Mouse (Mus musculus): ENCODE data around the gene Crim1.

The Crim1 gene

DNA sequence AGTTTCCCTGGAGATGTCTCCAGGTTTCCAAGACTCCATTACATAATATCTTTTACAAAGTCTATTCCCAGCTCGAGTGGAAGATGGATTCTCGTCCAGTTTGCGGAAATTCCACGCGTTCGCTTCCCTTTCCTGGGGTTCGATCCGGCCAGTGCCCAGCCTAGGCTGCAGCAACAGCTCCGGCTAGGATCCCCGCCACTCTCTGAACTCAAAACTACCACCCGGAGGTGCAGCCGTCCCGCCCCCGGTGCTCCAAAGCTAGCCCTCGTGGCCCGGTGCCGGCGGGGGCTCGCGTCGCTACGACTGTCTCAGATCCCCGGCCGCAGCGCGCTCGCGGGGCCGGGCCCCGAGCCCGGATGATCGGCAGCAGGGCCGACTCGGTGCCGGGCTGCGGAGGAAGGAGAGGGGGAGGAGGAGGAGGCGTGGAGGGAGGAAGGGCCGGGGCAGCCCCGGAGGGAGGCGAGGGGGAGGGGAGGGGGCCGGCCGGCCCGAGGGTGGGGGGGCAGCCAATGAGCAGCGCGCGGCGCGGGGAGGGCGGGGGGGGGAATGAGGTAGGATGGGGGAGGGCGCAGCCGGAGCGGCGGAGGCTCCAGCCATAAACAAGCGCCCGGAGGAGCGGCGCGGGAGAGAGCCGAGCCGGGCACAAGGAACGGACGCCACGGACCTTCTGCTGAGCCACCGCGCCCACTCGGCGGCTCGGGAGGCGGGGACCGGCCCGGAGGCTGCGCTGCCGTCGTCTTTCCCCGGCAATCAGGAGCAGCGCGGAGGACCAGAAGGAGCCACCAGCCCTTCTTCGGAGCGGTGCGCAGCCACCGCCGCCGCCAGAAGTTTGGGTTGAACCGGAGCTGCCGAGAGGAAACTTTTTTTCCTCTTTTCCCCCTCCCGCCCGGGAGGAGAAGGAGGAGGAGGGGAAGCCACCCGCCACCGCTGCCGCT is at the start of gene Crim1:
Gene Crim1 (plus strand): TSS at position 623 of the 935 bp plus-strand sequence.
- no peak for DNase-seq (ENCODE audit: low read depth)

DNA sequence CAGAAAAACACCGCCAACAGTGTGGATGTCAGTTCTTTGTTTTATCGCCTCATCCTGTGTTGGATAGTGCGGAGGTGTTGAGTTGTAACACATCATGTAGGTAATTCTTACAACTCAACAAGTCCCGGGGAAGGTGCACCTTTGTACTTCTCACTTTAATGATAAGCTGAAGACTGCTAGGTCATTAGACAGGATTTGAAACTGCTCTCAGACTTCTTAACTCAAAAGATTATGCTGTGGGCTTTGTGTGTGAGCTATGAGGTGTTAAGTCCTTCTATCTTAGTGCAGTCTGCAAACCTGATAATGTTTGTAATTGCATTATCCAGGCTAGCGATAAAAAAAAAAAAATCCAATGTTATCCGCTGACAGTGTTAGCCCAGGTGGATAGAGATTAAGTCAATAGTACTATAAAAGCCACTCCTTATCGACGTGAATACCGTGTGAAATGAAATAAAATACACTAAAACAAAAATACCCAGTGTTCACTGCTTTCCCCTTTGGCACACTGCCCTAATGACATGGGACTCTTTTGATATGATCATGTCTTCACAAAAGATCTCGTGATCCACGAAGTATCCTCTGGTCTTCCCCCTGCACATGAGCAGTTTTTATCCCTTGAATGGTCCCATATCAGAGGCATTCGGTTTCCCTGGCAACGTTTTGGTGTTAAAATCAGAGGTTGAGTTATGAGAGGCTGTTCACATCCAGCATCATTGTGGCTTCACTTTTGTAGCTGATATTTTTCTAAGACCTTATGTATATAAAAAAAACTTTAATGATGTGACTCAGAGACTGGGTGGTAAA is 48.4 kb upstream of the Crim1 start:
- DNase-seq (ENCODE audit: low read depth): no peak

DNA sequence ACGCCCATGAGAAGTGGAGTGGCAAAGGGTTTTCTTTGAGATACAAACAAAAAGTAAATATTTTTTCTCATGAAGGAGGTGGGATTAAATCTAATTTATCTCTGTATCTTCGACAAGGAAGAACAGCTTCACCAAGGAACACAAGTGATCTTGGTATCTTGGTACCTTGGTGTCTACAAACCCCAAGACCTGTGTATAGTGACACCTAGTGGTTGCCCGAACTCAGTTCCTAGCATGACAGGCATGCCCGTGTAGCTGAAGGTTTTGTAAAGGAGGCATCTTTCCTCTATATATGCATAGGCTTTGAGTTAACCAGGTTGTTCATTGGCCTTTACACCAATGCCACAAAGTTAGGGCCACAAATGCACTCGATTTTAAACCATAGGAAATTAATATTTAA is 36.8 kb upstream of the Crim1 start:
- DNase-seq (ENCODE audit: low read depth): no peak

DNA sequence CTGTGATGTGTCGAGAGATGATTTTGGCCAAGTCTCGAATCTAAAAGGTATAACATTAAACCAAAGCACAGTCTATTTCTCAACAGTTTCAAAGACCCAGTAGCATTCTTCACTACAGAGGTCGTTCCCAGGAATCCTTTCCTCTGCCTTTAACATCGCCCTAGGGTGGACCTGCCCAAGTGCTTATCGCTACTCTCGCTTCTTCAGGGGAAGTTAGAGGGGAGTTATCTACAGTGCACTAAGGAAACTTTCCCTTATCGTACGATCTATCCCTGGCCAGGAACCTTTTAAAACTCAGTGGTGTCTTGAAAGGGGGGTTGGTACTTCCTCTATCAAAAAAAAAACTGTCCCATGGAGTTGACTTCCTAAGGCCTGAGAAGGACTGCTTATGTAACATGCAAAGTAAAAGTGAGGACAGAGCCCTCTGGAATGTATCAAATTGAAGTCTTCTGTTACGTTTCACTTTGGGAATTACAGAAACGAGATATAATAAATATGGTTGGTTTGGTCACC is 36.3 kb upstream of the Crim1 start:
- DNase-seq (ENCODE audit: low read depth): no peak

DNA sequence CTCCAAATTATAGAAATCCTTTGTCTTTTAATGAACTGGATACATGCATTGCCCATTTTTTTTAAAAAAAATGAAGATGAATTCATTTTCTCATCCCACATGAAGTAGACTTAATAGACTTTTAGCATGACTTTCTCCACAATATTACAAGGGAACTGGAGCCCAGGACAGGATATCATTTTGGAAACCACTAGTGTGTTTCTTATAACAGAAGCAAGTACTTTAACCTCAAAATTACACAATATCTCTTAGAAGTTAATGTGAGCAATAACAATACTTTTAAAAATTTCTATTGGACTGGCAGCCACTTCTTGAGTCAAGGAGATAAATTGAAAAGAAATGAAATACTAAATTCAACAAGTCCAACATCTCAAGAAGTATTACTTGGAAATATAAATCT is 34.2 kb upstream of the Crim1 start:
- no peak for DNase-seq (ENCODE audit: low read depth)

DNA sequence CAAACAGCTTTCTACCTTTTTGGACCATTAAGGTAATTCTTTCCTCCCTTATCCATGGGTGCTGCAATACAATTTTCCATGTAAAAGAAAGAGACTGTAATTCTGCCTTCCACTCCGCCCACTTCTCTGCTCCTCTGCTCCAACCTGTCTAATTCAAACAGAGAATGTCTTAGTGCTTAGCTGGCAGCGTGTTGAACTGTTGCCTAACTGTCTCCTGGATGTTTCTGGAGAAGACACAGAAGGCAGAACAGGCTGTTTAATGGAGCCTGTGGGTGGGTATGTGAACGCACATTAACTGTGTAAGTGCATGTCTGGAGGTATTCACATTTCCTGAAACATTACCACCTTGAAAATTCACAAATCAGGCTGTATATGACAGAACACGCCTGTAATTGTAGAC is 33.5 kb upstream of the Crim1 start:
- DNase-seq (ENCODE audit: low read depth): no peak

DNA sequence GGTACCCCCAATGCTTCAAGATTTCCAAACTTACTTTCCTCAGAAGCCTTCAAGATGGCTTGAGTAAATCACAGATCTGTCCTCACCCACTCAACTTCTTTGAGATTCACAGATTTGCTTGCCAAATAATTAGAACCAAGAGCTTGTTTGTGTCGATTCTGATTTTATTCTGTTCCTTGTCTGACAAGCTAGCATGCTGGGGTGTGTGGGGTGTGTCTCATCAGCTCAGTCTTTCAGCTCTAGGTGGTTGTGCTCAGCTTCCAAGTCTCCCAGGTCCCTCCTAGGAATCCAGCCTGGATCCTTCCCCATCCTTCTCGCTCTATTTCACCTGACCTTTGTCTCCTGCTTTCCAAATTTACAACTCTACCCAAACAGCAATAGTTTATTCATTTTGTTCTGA is 27.7 kb upstream of the Crim1 start:
- no peak for DNase-seq (ENCODE audit: low read depth)

DNA sequence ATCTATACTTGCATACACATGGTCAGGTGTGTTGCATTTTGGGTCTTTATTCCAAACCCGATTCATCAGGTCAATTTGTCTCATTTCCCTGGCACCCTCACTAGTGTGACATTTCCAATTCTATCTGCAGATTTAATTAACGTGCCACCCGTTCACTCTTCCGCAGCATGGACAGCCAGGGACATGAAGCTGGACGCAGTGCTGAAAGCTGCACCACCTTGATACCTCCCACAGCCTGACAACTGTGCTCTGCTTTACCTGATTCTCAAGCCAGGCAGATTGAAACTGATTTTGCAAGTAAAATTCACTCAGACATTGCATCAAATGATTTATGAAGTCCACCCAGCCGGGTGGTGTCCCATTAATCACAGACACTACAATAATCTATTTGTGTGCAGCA is 19.3 kb upstream of the Crim1 start:
- no peak for DNase-seq (ENCODE audit: low read depth)

DNA sequence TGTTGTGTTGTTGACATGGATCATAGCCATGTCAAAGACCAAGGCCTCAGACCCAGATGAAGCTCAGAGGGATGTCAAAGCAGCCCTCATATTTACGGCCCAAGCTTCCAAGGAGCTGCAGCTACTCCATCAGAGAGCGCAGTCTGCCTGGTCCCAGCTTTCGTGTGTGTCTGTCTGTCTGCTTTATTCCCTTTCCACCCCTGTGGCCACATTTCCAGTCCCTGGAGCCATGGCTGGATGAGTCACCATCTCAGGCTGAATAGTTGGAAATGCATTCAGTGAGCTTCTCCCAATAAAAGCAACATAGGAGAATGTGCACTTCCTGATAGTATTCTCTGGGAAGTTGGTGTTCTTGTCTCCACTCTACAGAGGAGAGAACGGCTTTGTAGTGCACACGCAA is 3.9 kb upstream of the Crim1 start:
- no peak for DNase-seq (ENCODE audit: low read depth)

DNA sequence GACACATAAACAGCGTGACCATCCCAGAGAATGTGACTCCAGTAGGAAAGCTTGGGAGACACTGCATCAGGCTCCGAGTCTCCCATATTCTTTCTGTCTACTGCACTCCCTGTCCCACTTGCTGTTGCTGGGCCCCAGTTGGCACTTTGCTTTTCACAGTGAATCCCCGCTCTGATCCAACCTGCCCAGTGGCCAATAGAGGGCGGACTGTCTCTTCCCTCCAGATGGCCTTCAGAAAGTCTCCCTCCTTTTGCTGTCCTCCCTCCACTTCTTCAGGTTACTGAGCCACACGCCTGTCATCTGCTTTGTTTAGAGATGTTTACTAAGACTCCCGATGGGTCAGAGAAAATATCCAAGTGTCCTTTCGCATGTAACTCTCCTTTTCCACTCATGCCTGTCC is 2.9 kb upstream of the Crim1 start:
- no peak for DNase-seq (ENCODE audit: low read depth)

DNA sequence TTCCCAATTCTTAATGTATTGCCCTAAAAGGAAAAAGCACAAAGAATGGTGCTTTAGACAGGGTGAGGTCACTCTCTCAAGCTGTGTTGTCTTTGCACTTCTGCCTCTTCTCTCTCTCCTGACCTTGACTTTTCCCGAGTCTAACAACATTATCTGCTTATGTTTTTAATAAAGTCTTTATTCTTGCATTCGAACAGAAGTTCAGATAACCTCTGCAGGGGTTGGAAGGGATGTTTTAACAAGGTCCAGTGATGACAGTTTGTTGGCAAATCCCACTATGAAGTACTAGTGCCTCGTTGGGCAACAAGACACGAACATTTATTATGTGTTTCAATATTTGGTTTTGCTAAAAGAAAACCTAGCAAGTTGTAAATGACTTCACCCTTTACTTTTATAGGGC is 1.9 kb upstream of the Crim1 start:
- no peak for DNase-seq (ENCODE audit: low read depth)

DNA sequence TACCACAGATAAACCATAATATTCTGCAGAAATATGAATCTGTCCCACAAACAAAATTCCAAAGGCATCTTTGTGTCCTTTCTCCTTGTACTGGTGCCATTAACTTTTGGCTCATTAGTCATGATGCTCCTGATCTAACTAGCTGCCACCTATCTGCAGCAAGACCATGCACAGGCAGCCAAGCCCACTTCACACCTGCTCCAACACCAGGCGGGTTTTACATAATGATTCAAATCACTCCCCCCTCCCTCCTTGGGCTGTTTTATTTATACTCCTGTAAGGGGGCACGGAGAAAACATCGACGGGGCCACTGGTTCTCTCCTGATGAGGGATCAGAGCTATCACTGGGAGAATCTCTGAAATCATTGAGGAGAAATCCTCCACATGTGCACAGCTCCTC is 1.2 kb upstream of the Crim1 start:
- DNase-seq (ENCODE audit: low read depth): no peak

DNA sequence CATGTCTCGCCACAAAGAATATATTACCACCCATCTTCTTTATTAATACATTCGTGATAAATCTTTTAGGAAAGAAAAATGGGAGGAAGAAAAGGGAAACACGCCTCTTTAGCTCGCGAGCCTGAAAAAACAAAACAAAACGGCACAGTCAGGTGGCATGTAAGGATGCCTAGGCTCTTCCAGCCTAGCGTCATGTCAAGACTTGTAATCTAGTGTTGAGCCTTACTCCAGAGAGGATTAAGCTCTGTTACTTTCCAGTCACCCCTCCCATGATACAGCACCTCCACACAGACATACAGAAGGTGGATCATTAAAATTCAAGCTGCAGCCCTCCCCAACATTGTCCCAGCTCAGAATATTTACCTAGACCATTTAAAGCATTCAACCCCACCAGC is 820 bp upstream of the Crim1 start:
- no peak for DNase-seq (ENCODE audit: low read depth)

DNA sequence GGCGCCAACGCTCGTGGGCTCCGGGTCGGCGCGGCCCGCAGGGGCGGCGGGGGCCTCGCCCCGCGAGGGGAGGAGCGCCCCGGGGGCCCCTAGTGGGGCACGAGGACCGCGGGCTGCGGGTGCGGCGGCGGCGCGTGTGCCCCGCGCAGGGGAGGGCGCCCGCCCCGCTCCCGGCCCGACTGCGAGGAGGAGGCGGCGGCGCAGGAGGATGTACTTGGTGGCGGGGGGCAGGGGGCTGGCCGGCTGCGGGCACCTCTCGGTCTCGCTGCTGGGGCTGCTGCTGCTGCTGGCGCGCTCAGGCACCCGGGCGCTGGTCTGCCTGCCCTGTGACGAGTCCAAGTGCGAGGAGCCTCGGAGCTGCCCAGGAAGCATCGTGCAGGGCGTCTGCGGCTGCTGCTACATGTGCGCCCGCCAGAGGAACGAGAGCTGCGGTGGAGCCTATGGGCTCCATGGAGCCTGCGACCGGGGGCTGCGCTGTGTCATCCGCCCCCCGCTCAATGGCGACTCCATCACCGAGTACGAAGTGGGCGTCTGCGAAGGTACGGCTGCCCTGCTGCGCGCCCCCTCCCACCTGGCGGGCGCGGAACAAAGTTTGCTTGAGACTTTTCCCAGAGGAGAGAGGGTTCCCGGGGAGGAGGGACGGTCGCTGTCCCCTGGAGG is 643 bp downstream of the Crim1 start:
- no peak for DNase-seq (ENCODE audit: low read depth)

DNA sequence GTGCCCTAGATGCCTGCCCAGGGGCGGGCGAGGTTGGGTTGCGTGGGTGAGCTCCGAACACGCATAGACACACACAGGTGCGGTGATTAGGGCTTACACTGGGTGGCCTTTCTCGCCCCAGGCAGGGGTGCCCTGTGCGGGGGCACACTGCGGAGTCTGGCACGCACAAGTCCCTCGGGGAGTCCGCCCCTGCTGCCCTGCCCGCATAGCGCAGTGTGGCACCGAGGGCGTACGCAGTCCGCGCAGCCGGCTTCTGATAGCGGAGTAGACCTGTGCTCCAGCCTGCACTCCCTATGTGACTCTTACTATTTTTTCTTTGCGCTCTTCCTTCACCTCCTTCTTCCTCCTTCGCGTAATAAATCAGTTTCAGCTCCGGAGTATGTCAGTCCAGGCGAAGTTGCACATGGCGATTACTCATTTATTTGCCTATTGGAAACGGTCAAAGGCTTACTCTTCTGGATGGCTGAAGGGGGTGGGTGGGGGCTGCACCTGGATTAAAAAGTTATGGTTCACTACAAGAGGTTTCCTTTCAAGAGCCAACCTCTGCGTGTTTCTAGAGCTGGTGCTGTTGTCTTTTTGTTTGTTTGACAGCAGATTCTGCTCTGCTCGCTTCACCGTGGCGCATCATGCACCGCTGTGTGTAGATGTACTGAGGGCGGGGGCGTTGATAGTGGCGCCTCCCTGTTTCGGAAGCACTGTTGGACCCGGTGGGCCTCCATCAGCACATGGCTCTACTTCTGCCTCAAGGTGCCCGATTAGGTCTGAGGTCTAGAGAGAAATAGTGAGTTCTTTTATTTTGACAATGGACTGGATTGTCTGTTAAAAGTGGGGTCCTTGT is 1.4 kb downstream of the Crim1 start:
- no peak for DNase-seq (ENCODE audit: low read depth)

DNA sequence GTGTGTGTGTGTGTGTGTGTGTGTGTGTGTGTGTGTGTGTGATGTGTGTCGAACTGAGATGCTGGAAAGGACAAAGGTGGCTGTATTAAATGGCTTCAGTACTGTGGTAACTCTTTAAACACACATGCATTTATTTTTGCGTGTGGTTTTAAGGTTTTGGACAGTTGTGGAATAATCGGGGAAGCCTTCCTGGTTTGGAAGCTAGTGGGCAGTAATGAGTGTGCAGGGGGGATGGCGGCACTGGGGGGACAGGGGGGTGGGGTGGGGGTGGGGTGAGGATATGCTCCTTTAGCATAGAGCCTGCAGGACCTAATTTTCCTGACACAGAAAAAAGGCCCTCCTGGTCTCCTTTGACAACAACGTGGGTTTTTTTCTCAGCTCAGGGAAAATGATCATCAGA is 2.2 kb downstream of the Crim1 start:
- no peak for DNase-seq (ENCODE audit: low read depth)

DNA sequence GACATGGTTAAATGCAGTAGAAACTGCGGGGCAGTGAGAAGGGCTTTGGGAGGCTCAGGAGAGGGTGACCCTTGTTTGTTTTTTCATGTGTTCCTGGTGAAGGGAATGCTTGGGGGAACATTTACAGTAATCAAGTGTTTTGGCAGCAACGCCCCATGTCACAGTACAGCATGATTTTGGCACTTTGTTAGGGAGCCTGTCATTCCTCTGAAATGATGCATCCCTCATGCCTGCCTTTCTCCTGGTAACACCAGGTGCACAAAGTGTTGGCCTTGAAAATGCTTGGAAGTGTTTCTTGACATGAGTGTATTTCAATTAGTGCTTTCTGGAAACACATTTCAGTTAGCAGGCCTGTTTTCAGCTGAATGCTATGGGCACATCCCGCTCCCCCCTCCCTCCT is 2.7 kb downstream of the Crim1 start:
- DNase-seq (ENCODE audit: low read depth): no peak

DNA sequence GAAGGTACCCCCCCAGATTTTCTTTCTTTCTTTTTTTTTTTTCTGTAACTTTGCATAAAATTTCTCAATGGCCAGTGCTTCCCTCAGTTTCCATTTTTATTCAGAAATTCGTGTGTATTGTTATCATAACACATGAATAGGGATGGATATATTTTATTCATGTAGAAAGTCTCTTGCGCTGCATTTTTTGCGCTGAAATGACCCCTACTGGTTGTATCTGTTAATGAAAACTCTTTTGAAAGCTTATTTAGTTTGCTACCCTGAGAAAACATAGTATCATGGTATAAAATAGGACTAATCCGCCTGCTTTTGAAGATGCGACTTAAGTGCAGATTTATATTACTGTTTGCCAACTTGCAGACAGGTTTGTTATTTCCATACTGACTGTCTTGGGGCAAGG is 3.4 kb downstream of the Crim1 start:
- no peak for DNase-seq (ENCODE audit: low read depth)

DNA sequence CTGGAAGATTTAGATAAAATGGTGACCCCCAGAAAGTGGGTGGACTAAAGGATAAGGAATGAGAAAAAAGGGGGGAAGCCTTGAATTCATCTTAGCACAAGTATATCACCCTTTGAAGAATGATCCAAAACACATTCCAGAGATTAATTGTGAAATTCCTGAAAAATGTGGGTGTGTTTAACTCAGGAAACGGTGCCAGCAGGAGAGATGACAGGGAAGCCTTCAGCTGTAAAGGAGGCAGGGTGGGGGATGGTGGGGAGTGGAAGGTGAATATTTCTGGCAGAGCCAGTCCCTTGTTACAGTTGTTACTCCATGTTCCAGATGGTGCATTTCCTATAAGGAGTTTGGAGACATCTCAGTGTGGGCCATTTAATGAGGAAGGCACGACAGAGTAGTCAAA is 6.4 kb downstream of the Crim1 start:
- no peak for DNase-seq (ENCODE audit: low read depth)

DNA sequence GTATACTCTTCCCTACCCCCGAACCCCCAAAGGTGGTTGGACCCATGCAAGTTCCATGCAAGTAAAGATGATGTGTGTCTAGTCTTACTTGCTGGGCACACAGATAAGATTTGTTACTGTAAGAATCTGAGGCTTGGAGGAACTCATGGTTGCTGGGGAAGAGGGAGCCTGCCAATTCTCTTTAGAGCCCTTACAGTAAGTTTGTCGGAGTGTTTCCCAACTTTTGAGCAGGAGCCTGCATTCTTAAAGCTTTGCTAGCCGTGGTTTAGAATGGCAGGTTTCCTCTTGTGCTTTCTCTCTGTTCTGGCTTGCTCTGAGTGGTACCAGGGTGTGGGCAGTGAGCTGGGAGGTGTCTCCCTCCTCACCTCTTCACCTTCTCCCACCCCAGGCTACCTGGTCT is 7.2 kb downstream of the Crim1 start:
- DNase-seq (ENCODE audit: low read depth): peak; percentile 34

DNA sequence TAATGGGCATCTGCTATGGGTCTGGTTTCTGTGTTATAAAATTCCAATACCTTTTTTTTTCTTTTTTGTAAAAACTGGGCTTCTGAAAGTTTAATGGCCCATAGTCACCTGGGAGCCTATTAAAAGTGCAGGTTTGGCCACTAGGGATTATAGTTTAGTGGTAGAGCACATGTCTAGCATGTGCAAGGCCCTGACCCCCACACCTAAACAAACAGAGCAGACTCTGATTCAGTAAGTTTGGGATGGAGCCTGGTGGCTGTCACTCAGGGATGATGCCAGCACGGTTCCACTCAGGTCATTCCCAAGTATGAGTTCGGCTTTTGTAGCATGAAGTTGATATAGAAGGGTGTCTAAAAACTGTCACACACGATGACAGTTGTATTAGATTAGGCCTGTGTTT is 8.8 kb downstream of the Crim1 start:
- DNase-seq (ENCODE audit: low read depth): no peak

DNA sequence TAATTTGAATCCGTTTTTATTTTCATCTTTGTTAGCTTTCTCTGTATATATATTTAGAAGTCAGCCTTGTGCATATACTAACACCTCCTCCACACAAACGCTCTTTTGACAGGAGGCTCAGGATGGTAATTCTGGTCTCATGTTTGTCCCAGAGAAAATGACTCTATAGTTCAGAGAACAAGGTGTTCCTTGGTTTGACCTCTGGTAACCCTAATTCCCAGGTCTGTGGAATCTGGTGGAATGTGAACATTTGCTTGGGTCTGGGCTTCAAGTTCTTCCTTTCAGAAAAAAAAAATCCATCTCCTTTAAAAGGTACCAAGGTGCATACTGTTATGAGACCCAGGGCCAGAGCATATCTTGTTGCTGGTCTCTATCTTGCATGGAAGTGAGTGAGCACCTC is 9.6 kb downstream of the Crim1 start:
- no peak for DNase-seq (ENCODE audit: low read depth)
